Mouse (Mus musculus) heart, adult 2 months (tissue): ENCODE data around the gene Arfgap3.

Experiments
- CTCF ChIP-seq: fragments of 200-600 bp; IDR thresholded peaks from 2 replicates; pipeline ENCODE4 v1.8.1; 2022; ENCODE audit warnings: antibody characterized with exemption, mild to moderate bottlenecking, moderate library complexity
- EP300 ChIP-seq: fragments of 200-500 bp; IDR thresholded peaks from 2 replicates; pipeline ENCODE4 v1.6.1; 2011; ENCODE audit warnings: low read depth, low read length, control low read depth; ENCODE audit not compliant: insufficient read depth
- POLR2A ChIP-seq: fragments of 200-500 bp; IDR thresholded peaks from 2 replicates; pipeline ENCODE4 v1.6.1; 2011; ENCODE audit warnings: mild to moderate bottlenecking, low read depth, low read length, control low read depth; ENCODE audit not compliant: insufficient read depth

DNA sequence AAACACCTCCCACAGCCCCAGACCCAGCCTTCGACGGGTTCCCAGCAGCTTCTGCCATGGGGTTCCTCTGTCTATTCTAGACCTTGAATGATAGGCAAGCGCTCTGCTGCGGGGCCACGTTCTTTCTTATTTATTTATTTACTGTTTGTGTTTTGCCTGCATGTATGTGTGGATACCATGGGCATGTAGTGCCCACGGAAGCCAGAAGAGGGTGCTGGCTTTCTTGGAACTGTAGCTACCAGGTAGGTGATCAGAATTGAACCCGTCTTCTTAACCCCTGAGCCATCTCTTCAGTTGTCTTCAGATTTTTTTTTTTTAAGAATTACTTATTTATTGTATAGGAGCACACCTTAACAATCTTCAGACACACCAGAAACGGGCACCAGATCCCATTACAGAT lies 51.7 kb downstream of the Arfgap3 start:
- TF ChIP-seq CTCF = peak; percentile 45
- no peak for TF ChIP-seq POLR2A
- TF ChIP-seq EP300 = no peak
